Mouse (Mus musculus) ES-E14 (cell line): Measurements from ENCODE around the gene Epb41. TPM values are rescaled to one million over a fixed set of nuclear protein-coding genes. Genes with fewer than 3 reads are reported as not detected.

Experiments used
- DNase-seq: peaks from one replicate; pipeline ENCODE4 v3.0.0-alpha.2; 2013; ENCODE audit warnings: low read depth, low spot score
- H3K27ac ChIP-seq: 2 replicates; pipeline ENCODE4 v1.5.1; 2012; ENCODE audit warnings: low read depth, mild to moderate bottlenecking, low read length, moderate library complexity, mixed read lengths; ENCODE audit not compliant: poor library complexity, insufficient read depth, severe bottlenecking
- H3K36me3 ChIP-seq: 2 replicates; pipeline ENCODE4 v1.6.1; 2012; ENCODE audit warnings: mild to moderate bottlenecking, low read length, moderate library complexity, mixed read lengths; ENCODE audit not compliant: control insufficient read depth, poor library complexity, insufficient read depth, severe bottlenecking
- H3K4me1 ChIP-seq, 2 experiments: fragments of 150-350 bp in 1 of 2; sonication (generic) in 1 of 2; 2 replicates each; pipeline ENCODE4 v1.6.1; 2012; ENCODE audit warnings: low read length in 2 of 2, mild to moderate bottlenecking in 1 of 2, mixed read lengths in 1 of 2; ENCODE audit not compliant: control insufficient read depth in 2 of 2, insufficient read depth in 2 of 2, poor library complexity in 1 of 2
- H3K4me3 ChIP-seq, 2 experiments: fragments of 150-350 bp in 1 of 2; sonication (generic) in 1 of 2; 2 replicates each; pipeline ENCODE4 v1.5.1; 2012; ENCODE audit warnings: low read length in 2 of 2, low read depth in 1 of 2, mild to moderate bottlenecking in 1 of 2, mixed read lengths in 1 of 2; ENCODE audit not compliant: insufficient read depth in 1 of 2, poor library complexity in 1 of 2, severe bottlenecking in 1 of 2
- H3K9ac ChIP-seq: 2 replicates; pipeline ENCODE4 v1.6.1; 2012; ENCODE audit warnings: low read depth, mild to moderate bottlenecking, low read length, mixed read lengths; ENCODE audit not compliant: poor library complexity, insufficient read depth, severe bottlenecking
- H3K9me3 ChIP-seq: fragments of 150-350 bp; sonication (generic); 2 replicates; pipeline ENCODE4 v1.6.1; 2012; ENCODE audit warnings: low read depth, mild to moderate bottlenecking, low read length; ENCODE audit not compliant: control insufficient read depth, insufficient read depth
- CHD2 ChIP-seq: IDR thresholded peaks from 2 replicates; pipeline ENCODE4 v1.6.1; 2014; ENCODE audit warnings: mild to moderate bottlenecking, low read depth, low read length, inconsistent platforms
- HCFC1 ChIP-seq: IDR thresholded peaks from 2 replicates; pipeline ENCODE4 v1.6.1; 2012; ENCODE audit warnings: low read length, inconsistent platforms, borderline replicate concordance; ENCODE audit not compliant: insufficient read depth
- MAFK ChIP-seq: IDR thresholded peaks from 2 replicates; pipeline ENCODE4 v1.6.1; 2014; ENCODE audit warnings: mild to moderate bottlenecking, low read depth, low read length, inconsistent platforms; ENCODE audit not compliant: insufficient read depth
- ZC3H11A ChIP-seq: IDR thresholded peaks from 2 replicates; pipeline ENCODE4 v1.6.1; 2012; ENCODE audit warnings: low read depth, mild to moderate bottlenecking, inconsistent platforms, low read length, borderline replicate concordance
- ZNF384 ChIP-seq: IDR thresholded peaks from 2 replicates; pipeline ENCODE4 v1.6.1; 2012; ENCODE audit warnings: low read depth, low read length, inconsistent platforms
- in situ Hi-C, 2 experiments: fragments of 600-800 bp; cut with MboI; formaldehyde crosslinking; loops; one replicate each; pipeline ENCODE4 v1.15.1; 2025; ENCODE audit warnings: low sequenced_read_pairs in 2 of 2, inconsistent platforms in 1 of 2; ENCODE audit not compliant: unreplicated experiment in 2 of 2
- total RNA-seq: library from RNA; depleted of rRNA; stranded (reverse); fragments of 300-350 nt; gene quantifications from 2 replicates; pipeline ENCODE4 v1.2.3, GENCODE M21; 2012

Epb41 gene
- total RNA-seq, 1 experiment = 16.3 TPM

- no peak overlapping the region for H3K9ac ChIP-seq
- no peak for DNase-seq
- H3K36me3 ChIP-seq = peaks cover 2% of the 10 kb centered on the region; the same call in 1 of the 2 replicates
- TF ChIP-seq CHD2 = no peak
- no peak for TF ChIP-seq ZC3H11A
- no peak for TF ChIP-seq HCFC1
- no peak for TF ChIP-seq MAFK
- TF ChIP-seq ZNF384 = no peak
- no peak overlapping the region for H3K27ac ChIP-seq
- H3K4me1 ChIP-seq = peaks cover 5 to 8% of the 10 kb centered on the region in 2 experiments; a peak in 2 of 4 replicates
- H3K9me3 ChIP-seq = no peaks in the 10 kb centered on the region
- in situ Hi-C loops = no loop called here
- H3K4me3 ChIP-seq = no peak overlapping the region
Observed at GRCm38 (mm10) chr4:132072946-132073345, 2.2 kb downstream of the Epb41 start.

DNA sequence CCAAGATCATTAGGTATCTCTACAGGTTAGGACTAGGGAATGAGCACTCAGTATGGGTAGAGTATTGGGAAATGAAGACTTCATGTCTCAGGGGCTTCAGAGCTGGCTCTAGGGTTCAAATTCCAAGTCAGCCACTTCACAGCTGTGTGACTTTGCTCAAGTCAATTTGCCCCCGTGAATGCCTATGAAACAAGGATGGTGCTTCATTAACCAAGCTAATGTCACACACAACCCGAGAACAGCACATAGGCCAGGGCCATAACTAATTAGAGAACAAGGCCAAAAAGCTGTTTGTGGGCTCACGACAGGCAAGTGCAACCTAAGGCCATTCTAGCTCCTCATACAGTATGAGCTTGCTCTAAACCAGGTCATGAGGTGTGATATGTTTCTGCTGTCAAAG, 3.0 kb downstream of the Epb41 start:
- Histone ChIP-seq H3K4me1 (peaks cover 5 to 8% of the 10 kb centered on the region in 2 experiments; a peak in 2 of 4 replicates), H3K27ac (no peak overlapping the region)

DNA sequence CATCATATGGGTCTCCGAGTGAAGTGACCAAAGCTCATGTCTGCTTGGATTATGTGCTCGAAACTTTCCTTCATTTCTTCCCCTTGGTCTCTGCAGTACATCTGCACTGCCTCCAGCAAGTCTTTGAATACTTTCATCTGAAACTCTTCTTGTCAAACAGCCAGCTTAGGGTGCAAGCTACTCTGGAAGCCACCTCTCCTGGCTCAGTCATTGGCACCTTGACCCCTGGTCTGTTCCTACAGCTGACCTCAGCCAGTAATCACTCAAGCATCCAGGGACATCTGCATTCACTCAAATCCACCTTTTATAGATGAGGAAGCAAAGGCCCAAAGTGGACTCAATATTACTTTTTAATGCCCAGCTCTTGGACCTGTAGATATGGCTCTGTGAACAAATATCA, 3.4 kb downstream of the Epb41 start:
- in situ Hi-C loops = no loop called here
- H3K36me3 ChIP-seq = peaks cover 2% of the 10 kb centered on the region; the same call in 1 of the 2 replicates
- H3K4me1 ChIP-seq = peaks cover 5 to 6% of the 10 kb centered on the region in 2 experiments; a peak in 2 of 4 replicates
- H3K27ac ChIP-seq = no peak overlapping the region
- H3K4me3 ChIP-seq = no peak overlapping the region
- no peak for TF ChIP-seq CHD2
- H3K9me3 ChIP-seq = no peaks in the 10 kb centered on the region
- no peak for DNase-seq
- no peak overlapping the region for H3K9ac ChIP-seq

More for the DNA sequence above, 3.0 kb downstream of the Epb41 start:
- Histone ChIP-seq H3K36me3 (peaks cover 2% of the 10 kb centered on the region; the same call in 1 of the 2 replicates), H3K4me3 (no peak overlapping the region), H3K9ac (no peak overlapping the region), H3K9me3 (no peaks in the 10 kb centered on the region)
- TF ChIP-seq ZC3H11A = no peak
- TF ChIP-seq HCFC1 = no peak
- no peak for TF ChIP-seq CHD2
- TF ChIP-seq ZNF384 = no peak
- no peak for TF ChIP-seq MAFK
- no peak for DNase-seq
- in situ Hi-C loops = no loop called here

DNA sequence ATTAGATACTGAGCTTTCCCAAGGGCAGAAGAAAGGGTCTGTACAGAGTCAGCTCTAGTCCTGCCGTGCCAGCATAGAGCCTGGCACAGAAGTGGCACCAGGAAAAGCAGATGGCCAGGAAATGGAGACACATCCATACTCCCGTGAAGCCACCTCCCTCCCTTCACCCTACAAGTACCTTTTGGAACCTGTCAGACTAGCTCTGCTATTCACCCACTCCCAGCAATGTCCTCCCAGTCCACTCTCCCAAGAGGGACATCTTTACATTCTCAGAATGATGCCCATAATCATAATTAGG, 7.2 kb downstream of the Epb41 start:
- Histone ChIP-seq H3K36me3 (peaks cover 2% of the 10 kb centered on the region; the same call in 1 of the 2 replicates), H3K9ac (no peak overlapping the region), H3K27ac (no peak overlapping the region), H3K4me1 (no peaks in the 10 kb centered on the region), H3K4me3 (no peak overlapping the region), H3K9me3 (no peaks in the 10 kb centered on the region)
- TF ChIP-seq HCFC1 (no peak), ZC3H11A (no peak), CHD2 (no peak)
- in situ Hi-C loops = no loop called here
- no peak for DNase-seq

- no peak overlapping the region for H3K4me3 ChIP-seq
- in situ Hi-C loops = no loop called here
- H3K36me3 ChIP-seq = no peaks in the 10 kb centered on the region
- H3K9ac ChIP-seq = no peak overlapping the region
- no peak overlapping the region for H3K27ac ChIP-seq
- no peaks in the 10 kb centered on the region for H3K4me1 ChIP-seq
- no peaks in the 10 kb centered on the region for H3K9me3 ChIP-seq
- TF ChIP-seq MAFK (no peak), ZC3H11A (no peak), HCFC1 (no peak), ZNF384 (no peak), CHD2 (no peak)
- no peak for DNase-seq
Observed at GRCm38 (mm10) chr4:132067112-132067937, 7.8 kb downstream of the Epb41 start.
